Mouse (Mus musculus) E14TG2a.4 (cell line): ENCODE data around the gene Pld5.

Experiments used
- CTCF ChIP-seq: conservative IDR thresholded peaks from 2 replicates; pipeline ENCODE4 v1.5.1; 2014; ENCODE audit warnings: low read length
- NANOG ChIP-seq: IDR thresholded peaks from 2 replicates; pipeline ENCODE4 v1.6.1; 2014; ENCODE audit warnings: borderline replicate concordance, low read length, mixed read lengths

DNA sequence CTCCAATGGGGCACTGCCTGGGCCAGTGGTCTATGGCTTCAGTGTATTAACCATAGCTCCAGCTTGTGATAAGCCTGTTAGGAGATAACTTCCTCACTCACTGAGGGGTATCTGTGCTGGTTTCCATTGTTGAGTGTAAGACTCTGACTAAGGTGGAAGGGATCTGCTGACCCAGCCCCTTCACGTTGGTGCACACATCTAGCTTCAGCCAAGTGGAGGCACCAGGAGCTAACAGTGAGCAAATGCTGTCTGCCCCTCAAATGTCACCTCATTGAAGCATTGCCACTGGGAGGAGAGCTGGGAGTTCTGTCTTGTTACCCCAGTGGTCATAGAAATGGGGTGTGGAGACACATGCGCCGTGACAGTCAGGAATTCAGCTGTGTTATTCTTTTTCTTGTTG, 336.4 kb downstream of the Pld5 start:
- TF ChIP-seq CTCF, result no peak
- TF ChIP-seq NANOG, result no peak
